Mouse (Mus musculus) kidney, postnatal 10 days (tissue): ENCODE measurements around the gene Ift88.

Source experiments
- DNase-seq: peaks from one replicate; pipeline ENCODE4 v3.0.0; 2021; ENCODE audit warnings: mixed read lengths

The Ift88 gene

GRCm38 (mm10) chr14:57534346-57534745, 110.5 kb downstream of the Ift88 start:
- DNase-seq, result no peak

GRCm38 (mm10) chr14:57534961-57535360, 111.1 kb downstream of the Ift88 start:
- peak; percentile 77 for DNase-seq

GRCm38 (mm10) chr14:57535646-57536045, 111.8 kb downstream of the Ift88 start:
- peak; percentile 27 for DNase-seq

GRCm38 (mm10) chr14:57536820-57537219, 113.0 kb downstream of the Ift88 start:
- no peak for DNase-seq

- peak; percentile 40 for DNase-seq
Measured at GRCm38 (mm10) chr14:57537261-57538015, 113.6 kb downstream of the Ift88 start.

GRCm38 (mm10) chr14:57540683-57541082, 116.8 kb downstream of the Ift88 start:
- no peak for DNase-seq

GRCm38 (mm10) chr14:57542231-57542630, 118.4 kb downstream of the Ift88 start:
- DNase-seq, result no peak

- no peak for DNase-seq
Measured at GRCm38 (mm10) chr14:57543420-57544039, 119.7 kb downstream of the Ift88 start.

- no peak for DNase-seq
Measured at GRCm38 (mm10) chr14:57545526-57545925, 121.7 kb downstream of the Ift88 start.

GRCm38 (mm10) chr14:57546131-57546530, 122.3 kb downstream of the Ift88 start:
- DNase-seq, result no peak

GRCm38 (mm10) chr14:57546557-57547021, 122.7 kb downstream of the Ift88 start:
- DNase-seq, result peak; percentile 31

- DNase-seq, result no peak
Measured at GRCm38 (mm10) chr14:57547062-57547461, 123.2 kb downstream of the Ift88 start.

- DNase-seq, result no peak
Measured at GRCm38 (mm10) chr14:57552945-57553344, 129.1 kb downstream of the Ift88 start.

GRCm38 (mm10) chr14:57554434-57554833, 130.6 kb downstream of the Ift88 start:
- DNase-seq, result no peak

- DNase-seq, result no peak
Measured at GRCm38 (mm10) chr14:57555471-57556070, 131.7 kb downstream of the Ift88 start.

- no peak for DNase-seq
Measured at GRCm38 (mm10) chr14:57556922-57557321, 133.1 kb downstream of the Ift88 start.

GRCm38 (mm10) chr14:57565626-57566025, 141.8 kb downstream of the Ift88 start:
- DNase-seq, result no peak
